ENCODE assay signal across 19 mouse cellular contexts in genomic region chr15:25913659-25914058, GRCm38 (mm10).
DNase-seq lines count a peak whose midpoint lies in the region; ATAC-seq and TF ChIP-seq lines count a peak whose summit lies in the region.
"Had no signal": no experiment of that assay in that cellular context is flagged by ENCODE, and none has a peak within 500 bp of the region (broad histone marks: within the 10 kb centered on the region; RNA-seq: fewer than 3 reads in every experiment).

No protein-coding gene starts in this region.

- no peak overlapping the region for H3K9ac ChIP-seq in heart, postnatal 0 days (replicated peaks; ENCODE audit: low read depth, low read length)
- no peak overlapping the region for H3K9ac ChIP-seq in kidney, postnatal 0 days (ENCODE audit: low read depth, low read length)
- H3K9ac ChIP-seq in liver, postnatal 0 days (replicated peaks): 0 out of 2 replicates have a peak overlapping the region, but pooled peaks have one; percentile 30
- H3K9ac ChIP-seq: limb, embryonic 15.5 days had no signal

- H3K27ac ChIP-seq in heart, postnatal 0 days (ENCODE audit: low read depth): peak overlapping the region; percentile 81
- H3K27ac ChIP-seq in kidney, postnatal 0 days: peak overlapping the region; percentile 80
- peak overlapping the region; percentile 89 for H3K27ac ChIP-seq in liver, postnatal 0 days (ENCODE audit: low read depth)
- H3K27ac ChIP-seq: forebrain, embryonic 10.5 days; limb, embryonic 15.5 days had no signal

- no peak for TF ChIP-seq EP300 in heart, postnatal 0 days (IDR thresholded peaks at IDR 0.05; ENCODE audit: low read depth)
- no peak for TF ChIP-seq EP300 in liver, postnatal 0 days (IDR thresholded peaks at IDR 0.05; ENCODE audit: low read depth)

- H3K4me1 ChIP-seq in heart, postnatal 0 days (ENCODE audit: control insufficient read depth, insufficient read depth): peaks cover 43% of the 10 kb centered on the region
- H3K4me1 ChIP-seq in kidney, postnatal 0 days (replicated peaks; ENCODE audit: insufficient read depth, low read length): peaks cover 5% of the 10 kb centered on the region; the same call in 1 of the 2 replicates
- H3K4me1 ChIP-seq in liver, postnatal 0 days (ENCODE audit: insufficient read depth): peaks cover 27% of the 10 kb centered on the region

- no peaks in the 10 kb centered on the region for H3K36me3 ChIP-seq in heart, postnatal 0 days (replicated peaks; ENCODE audit: control insufficient read depth, insufficient read depth, low read length)
- no peaks in the 10 kb centered on the region for H3K36me3 ChIP-seq in kidney, postnatal 0 days (ENCODE audit: insufficient read depth, low read length)
- no peaks in the 10 kb centered on the region for H3K36me3 ChIP-seq in liver, postnatal 0 days (replicated peaks; ENCODE audit: insufficient read depth, low read length)
- H3K36me3 ChIP-seq: forebrain, embryonic 10.5 days; G1E; limb, embryonic 15.5 days had no signal

- no peaks in the 10 kb centered on the region for H3K27me3 ChIP-seq in heart, postnatal 0 days (ENCODE audit: control insufficient read depth, insufficient read depth, low read length)
- H3K27me3 ChIP-seq in kidney, postnatal 0 days (ENCODE audit: insufficient read depth, low read length): no peaks in the 10 kb centered on the region
- H3K27me3 ChIP-seq in liver, postnatal 0 days (ENCODE audit: insufficient read depth, low read length): no peaks in the 10 kb centered on the region
- H3K27me3 ChIP-seq: limb, embryonic 15.5 days had no signal

- no peak for TF ChIP-seq CTCF in heart, postnatal 0 days (IDR thresholded peaks at IDR 0.05; ENCODE audit: low read depth)
- no peak for TF ChIP-seq CTCF in kidney, postnatal 0 days (IDR thresholded peaks at IDR 0.05; ENCODE audit: low read depth)
- no peak for TF ChIP-seq CTCF in liver, postnatal 0 days (IDR thresholded peaks at IDR 0.05; ENCODE audit: low read depth)

- WGBS in heart, postnatal 0 days: 67% methylated on average over 9 of the region's 9 CpGs
- 56% methylated on average over 9 of the region's 9 CpGs for WGBS in kidney, postnatal 0 days
- WGBS in liver, postnatal 0 days (ENCODE audit: insufficient replicate concordance): 56% methylated on average over 9 of the region's 9 CpGs

- DNase-seq in frontal cortex, postnatal 14 days (ENCODE audit: low spot score in 2 of 2): no peak
- DNase-seq in heart, postnatal 0 days (ENCODE audit: low spot score): no peak
- DNase-seq in heart, postnatal 4 days: no peak
- DNase-seq in kidney, postnatal 0 days (ENCODE audit: low spot score): peak; percentile 52
- DNase-seq in liver, postnatal 0 days: no peak
- no peak for DNase-seq in cerebellum, postnatal 4 days (ENCODE audit: low spot score in 2 of 2)
- DNase-seq in thymus, postnatal 36 days: no peak
- DNase-seq: cerebellum, adult 9-11 months; gastrocnemius, postnatal 14 days; heart, postnatal 14 days; right cerebral cortex, postnatal 25 days; thymus, postnatal 25 days had no signal

- H3K9me3 ChIP-seq in heart, postnatal 0 days (replicated peaks; ENCODE audit: control insufficient read depth, low read length): no peaks in the 10 kb centered on the region
- H3K9me3 ChIP-seq in kidney, postnatal 0 days (replicated peaks; ENCODE audit: low read length): no peaks in the 10 kb centered on the region
- H3K9me3 ChIP-seq in liver, postnatal 0 days (ENCODE audit: low read length): no peaks in the 10 kb centered on the region
- H3K9me3 ChIP-seq: forebrain, embryonic 10.5 days; limb, embryonic 15.5 days had no signal

- no peak overlapping the region for H3K4me2 ChIP-seq in heart, postnatal 0 days (ENCODE audit: low read depth, low read length)
- H3K4me2 ChIP-seq in kidney, postnatal 0 days (ENCODE audit: low read length): 0 out of 2 replicates have a peak overlapping the region, but pooled peaks have one; percentile 13
- H3K4me2 ChIP-seq in liver, postnatal 0 days (ENCODE audit: low read depth, low read length): peak overlapping the region; percentile 48
- H3K4me2 ChIP-seq: limb, embryonic 15.5 days had no signal

- ATAC-seq in frontal cortex, adult (ENCODE audit: low TSS enrichment): peak; percentile 44; the same call in 1 of the 2 replicates
- no peak for ATAC-seq in heart, postnatal 0 days (ENCODE audit: insufficient read depth, low read depth)
- ATAC-seq in kidney, postnatal 0 days (replicated peaks; ENCODE audit: low FRiP score, low read depth): peak; percentile 81
- ATAC-seq in liver, postnatal 0 days: peak; percentile 58
- ATAC-seq: CD4-positive, CD25-positive, alpha-beta regulatory T cell, adult 4 months; hindbrain, embryonic 16.5 days; intestine, postnatal 0 days had no signal

- H3K4me3 ChIP-seq in heart, postnatal 0 days (ENCODE audit: low read depth, low read length): no peak overlapping the region
- no peak overlapping the region for H3K4me3 ChIP-seq in kidney, postnatal 0 days (replicated peaks; ENCODE audit: low read depth, low read length)
- no peak overlapping the region for H3K4me3 ChIP-seq in liver, postnatal 0 days (ENCODE audit: low read depth, low read length)
- H3K4me3 ChIP-seq: forebrain, embryonic 10.5 days; limb, embryonic 15.5 days had no signal
